Mouse (Mus musculus): ENCODE measurements at regions not wholly inside any gene's neighbourhood (a gene's known extent, or its start where the extent isn't known, plus 50 kb on each side); places are given as distances from the start of the nearest gene placed in this dataset.

GRCm38 (mm10) chr17:61696717-61697116, 1184.4 kb downstream of the Efna5 start:
- no peak for DNase-seq (ENCODE audit: low spot score in 2 of 2)
- intact Hi-C loops (cut with DNase I), result no loop called here

DNA sequence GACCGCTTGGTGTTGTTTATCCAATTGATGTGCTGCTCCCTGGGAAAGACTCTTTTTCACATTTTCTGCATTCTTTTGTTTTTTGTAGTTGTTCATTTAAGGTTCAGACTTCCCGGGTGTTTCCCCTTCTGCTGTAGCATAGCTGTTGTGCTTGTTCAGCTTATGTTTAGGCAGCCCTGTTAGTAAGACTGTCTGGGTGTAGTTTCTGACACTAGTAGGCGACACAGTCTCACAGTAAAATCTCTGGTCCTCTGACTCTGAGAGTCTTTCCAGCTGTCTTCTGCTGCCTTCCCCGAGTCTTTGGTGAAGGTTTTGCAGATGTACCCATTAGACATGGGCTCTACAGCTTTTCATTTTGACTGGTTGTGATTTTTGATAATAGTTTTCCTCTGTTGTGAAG, 1194.8 kb downstream of the Efna5 start:
- intact Hi-C loops (cut with DNase I), result no loop called here
- DNase-seq (ENCODE audit: low spot score in 2 of 2), result no peak

DNA sequence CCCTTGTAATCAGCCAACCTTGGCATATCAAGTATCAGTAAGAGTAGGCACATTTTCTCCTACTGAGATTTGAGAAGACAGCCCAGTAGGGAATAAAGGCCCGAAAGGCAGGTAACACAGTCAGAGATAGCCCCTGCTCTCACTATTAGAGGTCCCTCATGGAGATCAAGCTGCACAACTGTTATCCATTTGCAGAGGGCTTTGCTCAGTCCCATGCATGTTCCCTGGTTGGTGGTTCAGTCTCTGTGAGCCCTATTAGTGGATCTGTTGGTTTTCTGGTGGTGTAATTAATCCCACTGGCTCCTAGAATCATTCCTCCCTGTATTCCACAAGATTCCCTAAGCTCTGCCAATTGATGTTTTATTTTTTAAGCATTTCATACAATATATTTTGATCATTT, 1196.6 kb downstream of the Efna5 start:
- intact Hi-C loops (cut with DNase I), result no loop called here
- no peak for DNase-seq (ENCODE audit: low spot score in 2 of 2)

DNA sequence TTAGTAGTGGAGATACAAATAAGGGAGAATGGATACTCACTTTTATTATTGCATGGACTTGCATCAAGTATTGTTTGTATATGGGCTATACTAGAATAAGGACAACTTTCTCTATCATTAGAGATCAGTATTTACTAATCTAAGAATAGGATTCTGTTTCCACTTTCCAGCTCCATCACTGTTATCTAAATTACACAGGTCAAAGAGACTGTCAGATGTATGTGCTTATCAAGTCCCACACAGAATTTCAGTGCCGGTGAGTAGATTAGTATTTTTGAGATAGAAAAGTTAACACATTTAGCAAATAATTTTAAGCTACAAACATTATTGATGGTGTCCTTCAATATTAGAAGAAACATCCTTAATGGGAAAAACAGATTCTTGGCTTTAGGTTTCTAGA, 1210.5 kb downstream of the Efna5 start:
- intact Hi-C loops (cut with DNase I), result no loop called here
- no peak for DNase-seq (ENCODE audit: low spot score in 2 of 2)

GRCm38 (mm10) chr17:61667428-61667827, 1213.7 kb downstream of the Efna5 start:
- intact Hi-C loops (cut with DNase I), result no loop called here
- DNase-seq (ENCODE audit: low spot score in 2 of 2), result peak; percentile 16 to 69

DNA sequence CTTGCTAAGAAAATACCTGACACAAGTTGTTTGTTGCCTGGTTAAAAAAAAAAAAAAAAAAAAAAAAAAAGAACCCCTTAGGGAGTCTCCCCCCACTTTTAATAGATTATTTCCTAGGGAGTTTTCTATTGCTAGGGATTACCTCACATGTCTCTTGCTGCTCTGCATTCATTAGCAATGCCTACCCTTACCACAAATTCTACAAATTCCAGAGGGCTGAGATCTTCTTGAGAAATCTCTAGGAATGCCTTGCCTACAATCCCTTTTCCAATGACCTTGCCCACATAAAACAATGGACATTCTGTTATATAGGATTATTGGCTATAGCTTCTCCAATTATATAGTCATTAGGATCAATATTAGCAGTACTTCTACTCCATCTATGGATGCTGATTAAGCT, 1216.2 kb downstream of the Efna5 start:
- intact Hi-C loops (cut with DNase I), result no loop called here
- DNase-seq (ENCODE audit: low spot score in 2 of 2), result no peak

DNA sequence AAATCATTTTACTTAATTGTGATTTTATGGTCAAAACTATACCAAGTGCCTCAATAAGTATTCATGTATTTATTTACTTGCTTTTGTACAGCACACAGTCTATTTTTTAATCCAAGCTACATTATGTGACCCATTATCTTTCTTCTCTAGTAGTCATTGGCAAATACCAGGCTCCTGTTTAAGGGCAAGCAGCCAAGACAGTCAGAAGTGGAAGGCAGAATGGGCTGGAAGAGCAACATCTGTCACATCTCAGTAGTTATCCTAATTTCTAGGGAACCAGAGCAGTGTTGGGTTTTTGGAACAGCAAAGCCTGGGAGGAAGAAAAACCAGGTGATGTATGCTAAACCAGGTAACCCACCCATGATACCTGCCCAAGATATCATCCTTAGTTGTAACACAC, 1233.5 kb downstream of the Efna5 start:
- intact Hi-C loops (cut with DNase I), result no loop called here
- DNase-seq (ENCODE audit: low spot score in 2 of 2), result no peak

- DNase-seq (ENCODE audit: low spot score in 2 of 2), result no peak
- intact Hi-C loops (cut with DNase I), result no loop called here
These were observed 1272.8 kb downstream of the Efna5 start for GRCm38 (mm10) chr17:61608286-61608685.

DNA sequence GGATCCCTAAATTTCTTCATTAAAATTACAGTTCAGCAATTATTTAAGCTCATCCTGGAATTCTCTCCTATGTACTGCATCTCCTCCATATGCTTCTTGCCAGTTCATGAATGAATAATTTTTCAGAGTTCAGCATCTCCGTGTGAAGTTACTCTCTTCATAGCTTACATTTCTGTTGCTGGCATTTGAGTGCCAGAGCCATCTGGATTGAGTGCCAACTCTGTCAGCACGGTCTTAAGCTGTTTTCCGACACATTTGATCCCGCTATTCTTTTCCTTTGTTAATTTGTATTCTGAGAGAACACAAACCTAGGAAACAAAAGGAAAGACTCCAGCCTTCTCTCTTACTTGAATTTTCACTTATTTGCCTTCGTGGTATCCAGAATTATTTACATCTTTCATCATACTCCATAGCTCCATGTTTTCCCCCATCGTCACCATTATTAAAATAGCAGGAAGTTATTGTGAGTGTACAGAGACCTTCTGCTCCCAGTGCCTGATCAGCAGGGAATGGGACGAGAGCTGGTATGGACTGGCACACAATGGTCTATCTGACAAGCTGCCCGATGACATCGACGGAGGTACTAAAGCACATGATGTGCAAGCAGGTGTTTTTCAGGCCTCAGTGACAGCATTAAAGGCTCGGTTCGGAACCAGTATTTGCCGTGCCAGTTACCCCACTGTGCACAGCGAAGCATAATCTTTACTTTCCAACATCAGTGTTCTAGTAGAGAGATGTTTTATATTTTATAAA, 1274.2 kb downstream of the Efna5 start:
- DNase-seq (ENCODE audit: low spot score in 2 of 2), result no peak

GRCm38 (mm10) chr17:61604246-61604645, 1276.9 kb downstream of the Efna5 start:
- no peak for DNase-seq (ENCODE audit: low spot score in 2 of 2)
- intact Hi-C loops (cut with DNase I), result no loop called here

More for the DNA sequence above, 1274.2 kb downstream of the Efna5 start:
- intact Hi-C loops (cut with DNase I), result no loop called here

- intact Hi-C loops (cut with DNase I), result no loop called here
- no peak for DNase-seq (ENCODE audit: low spot score in 2 of 2)
These were observed 1291.9 kb downstream of the Efna5 start for GRCm38 (mm10) chr17:61589255-61589654.

DNA sequence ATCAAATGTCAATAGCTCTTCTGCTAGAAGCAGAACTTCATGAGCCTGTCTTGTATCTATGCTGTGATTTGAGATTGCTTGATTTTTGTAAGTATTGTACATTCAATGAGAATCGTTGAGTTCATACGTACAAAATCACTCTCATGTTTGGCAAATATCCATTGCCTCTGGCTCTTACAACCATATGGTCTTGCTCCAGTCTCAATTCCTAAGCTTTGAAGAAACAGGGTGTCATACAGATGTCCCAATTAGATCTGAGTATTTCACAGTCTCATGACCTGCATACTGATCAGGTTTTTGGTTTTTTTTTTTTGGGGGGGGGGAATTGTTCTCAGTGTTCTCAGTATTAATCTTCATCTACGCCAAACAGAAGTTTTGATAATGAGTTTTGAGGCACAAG, 1302.2 kb downstream of the Efna5 start:
- intact Hi-C loops (cut with DNase I), result no loop called here
- DNase-seq (ENCODE audit: low spot score in 2 of 2), result no peak

DNA sequence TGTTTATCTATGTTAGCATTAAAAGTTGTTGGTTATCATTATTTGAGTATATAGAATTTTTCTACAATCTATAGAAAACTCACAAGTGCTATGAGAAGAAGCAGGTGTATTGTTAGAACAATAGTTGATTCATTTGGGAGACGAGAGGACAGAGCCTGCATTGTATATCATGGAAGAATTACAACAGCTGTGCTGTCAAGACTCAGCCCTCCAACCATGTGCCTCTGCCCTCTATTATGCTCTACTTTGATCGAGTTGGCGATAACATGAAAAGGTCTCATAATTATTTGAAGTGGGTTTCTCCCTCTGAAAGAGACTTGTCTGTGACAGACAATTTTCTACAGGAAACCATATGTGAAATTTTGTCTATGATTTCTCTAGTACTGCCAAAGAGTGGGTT, 1310.2 kb downstream of the Efna5 start:
- no peak for DNase-seq (ENCODE audit: low spot score in 2 of 2)
- intact Hi-C loops (cut with DNase I), result no loop called here
